Mouse (Mus musculus): ENCODE measurements around the gene Fmnl3.

DNA sequence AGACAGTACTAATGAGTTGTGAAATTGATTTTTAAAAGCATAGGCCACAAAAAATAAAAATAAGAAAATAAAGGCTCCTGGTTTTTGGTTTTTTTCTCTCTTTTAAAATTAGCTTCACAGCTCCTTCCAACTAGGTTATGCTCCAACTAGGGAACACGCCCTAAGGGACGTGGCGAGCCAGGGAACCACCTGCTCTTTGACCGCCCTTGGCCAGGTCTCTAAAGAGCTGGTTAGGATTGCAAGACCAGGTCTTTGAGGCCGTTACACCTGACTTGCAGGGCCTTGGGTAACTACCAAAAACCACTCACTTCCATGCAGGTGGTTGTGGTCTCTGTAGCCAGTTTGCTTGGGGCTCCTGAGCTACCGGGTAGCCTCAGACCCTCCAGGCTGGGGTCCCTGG, 21.7 kb upstream of the Fmnl3 start:
- TF ChIP-seq TAL1 (IDR thresholded peaks at IDR 0.05; ENCODE audit: low read length) (no peak), GATA1 (IDR thresholded peaks at IDR 0.05; ENCODE audit: low read length) (no peak)

Data from erythroblast, embryonic 14.5 days (primary cell).